8 mouse cellular contexts compared by ENCODE assay signal in the genomic region with DNA sequence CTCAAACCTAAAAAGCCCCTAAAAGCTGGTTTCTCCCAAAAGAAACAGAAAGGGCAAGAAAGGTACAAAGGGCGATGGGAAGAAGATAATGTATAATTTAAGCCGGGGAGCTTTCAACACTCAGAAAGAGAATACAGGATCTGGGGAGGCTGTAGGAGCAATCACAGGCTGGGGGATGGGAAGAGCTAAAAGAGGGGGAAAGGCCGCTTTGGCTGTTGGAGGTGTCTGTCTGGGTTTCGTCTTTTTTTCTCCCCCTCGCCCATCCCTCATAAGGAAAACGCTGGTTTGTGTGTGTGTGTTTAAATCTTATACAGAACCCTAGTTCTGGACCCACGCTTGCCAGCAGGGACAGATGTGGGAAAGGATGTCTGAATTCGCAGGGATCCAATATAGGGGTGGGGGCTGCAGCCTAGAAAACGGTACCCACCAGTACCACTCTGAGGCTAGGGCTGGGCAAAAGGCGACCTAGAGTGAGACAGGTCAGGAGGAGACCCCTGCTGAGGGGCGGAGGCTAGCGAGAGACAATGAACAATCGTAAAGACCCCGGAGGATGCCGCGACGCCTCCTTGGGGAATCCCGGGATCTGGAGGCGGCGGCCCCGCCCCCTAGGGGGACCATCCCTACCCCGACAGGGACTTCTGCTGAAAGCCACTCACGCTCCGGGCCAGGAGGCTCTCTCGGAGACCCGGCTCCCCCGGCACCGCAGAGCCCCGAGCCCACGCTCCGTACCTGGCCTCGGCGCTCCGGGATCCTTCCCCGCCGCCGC. TPM values are rescaled to one million over a fixed set of nuclear protein-coding genes. Genes with fewer than 3 reads are reported as not detected.
DNase-seq lines count a peak whose midpoint lies in the region; ATAC-seq and TF ChIP-seq lines count a peak whose summit lies in the region.

No protein-coding gene starts in this region.

- peak overlapping the region; percentile 74 for H3K4me3 ChIP-seq in heart, postnatal 0 days (ENCODE audit: low read depth, low read length)
- peak overlapping the region; percentile 67 for H3K4me3 ChIP-seq in forebrain, postnatal 0 days (ENCODE audit: low read depth, low read length)

- peaks cover 45% of the 10 kb centered on the region for H3K4me1 ChIP-seq in heart, postnatal 0 days (ENCODE audit: control insufficient read depth, insufficient read depth)
- H3K4me1 ChIP-seq in forebrain, postnatal 0 days (ENCODE audit: insufficient read depth): peaks cover 20% of the 10 kb centered on the region

- no peaks in the 10 kb centered on the region for H3K9me3 ChIP-seq in heart, postnatal 0 days (replicated peaks; ENCODE audit: control insufficient read depth, low read length)
- no peaks in the 10 kb centered on the region for H3K9me3 ChIP-seq in forebrain, postnatal 0 days (ENCODE audit: low read length)

- peak overlapping the region; percentile 87 for H3K9ac ChIP-seq in heart, postnatal 0 days (replicated peaks; ENCODE audit: low read depth, low read length)
- H3K9ac ChIP-seq in forebrain, postnatal 0 days: peak overlapping the region; percentile 80

- no peak for TF ChIP-seq EP300 in heart, postnatal 0 days (IDR thresholded peaks at IDR 0.05; ENCODE audit: low read depth)

- no peak for DNase-seq in heart, postnatal 0 days (ENCODE audit: low spot score)
- no peak for DNase-seq in heart, postnatal 4 days
- DNase-seq in NIH3T3 (ENCODE audit: low read depth) (peak; percentile 12), MN1 (ENCODE audit: low spot score) (no peak)
- no peak for DNase-seq in forebrain, postnatal 0 days
- DNase-seq in mesoderm, embryonic 11.5 days (ENCODE audit: low read depth, low spot score): peak; percentile 80
- DNase-seq in ovary, postnatal 14 days (ENCODE audit: low spot score): no peak
- DNase-seq in adrenal gland, postnatal 10 days: no peak

- H3K4me2 ChIP-seq in heart, postnatal 0 days (ENCODE audit: low read depth, low read length): peak overlapping the region; percentile 83
- peak overlapping the region; percentile 59 for H3K4me2 ChIP-seq in forebrain, postnatal 0 days (ENCODE audit: low read depth)

- under 1% methylated on average over 33 of the region's 37 CpGs for WGBS in heart, postnatal 0 days
- WGBS in forebrain, postnatal 0 days: under 1% methylated on average over 28 of the region's 37 CpGs

- H3K27me3 ChIP-seq in heart, postnatal 0 days (ENCODE audit: control insufficient read depth, insufficient read depth, low read length): no peaks in the 10 kb centered on the region
- no peaks in the 10 kb centered on the region for H3K27me3 ChIP-seq in forebrain, postnatal 0 days (ENCODE audit: insufficient read depth, low read length)

- ATAC-seq in heart, postnatal 0 days (ENCODE audit: insufficient read depth, low read depth): peak; percentile 16
- peak; percentile 66 for ATAC-seq in forebrain, postnatal 0 days

- TF ChIP-seq CTCF in heart, postnatal 0 days (IDR thresholded peaks at IDR 0.05; ENCODE audit: low read depth): no peak
- 0 out of 2 replicates have a peak, but pooled peaks have one; percentile 1 for TF ChIP-seq CTCF in forebrain, postnatal 0 days (IDR thresholded peaks at IDR 0.05; ENCODE audit: low read depth)

- no peaks in the 10 kb centered on the region for H3K36me3 ChIP-seq in heart, postnatal 0 days (replicated peaks; ENCODE audit: control insufficient read depth, insufficient read depth, low read length)
- no peaks in the 10 kb centered on the region for H3K36me3 ChIP-seq in forebrain, postnatal 0 days (ENCODE audit: insufficient read depth)

- H3K27ac ChIP-seq in heart, postnatal 0 days (ENCODE audit: low read depth): peak overlapping the region; percentile 94
- H3K27ac ChIP-seq in forebrain, postnatal 0 days (ENCODE audit: low read depth, low read length): peak overlapping the region; percentile 88

RNA-seq across cellular contexts. Expression of gene Cttnbp2nl, which starts 0.6 kb away (rescaled TPM):
- total RNA-seq in heart, postnatal 0 days (2014; rRNA removed; ENCODE audit: low replicate concordance): 8.9 and 15.0 TPM in 2 replicates
- 12.6 and 13.5 TPM in 2 replicates for polyA plus RNA-seq in heart, postnatal 0 days (2015; fragmentation: Nextera tagmentation; extraction: Ambion mirVana)
- total RNA-seq in heart, postnatal 4 days (2021): 10 to 100 TPM; 35.3 to 36.3 TPM
- 27.9 and 31.7 TPM in 2 replicates for total RNA-seq in forebrain, postnatal 0 days (2014; rRNA removed)
- 32.9 and 44.9 TPM in 2 replicates for polyA plus RNA-seq in forebrain, postnatal 0 days (2015; fragmentation: Nextera tagmentation; extraction: Ambion mirVana)
- 10 to 100 TPM; 22.3 to 29.2 TPM for total RNA-seq in adrenal gland, postnatal 10 days (2021)

RNA-seq across cellular contexts. Expression of gene 4930564D02Rik, which starts 14.3 kb away (rescaled TPM):
- total RNA-seq in heart, postnatal 0 days (2014; rRNA removed; ENCODE audit: low replicate concordance): not detected in 2 replicates
- polyA plus RNA-seq in heart, postnatal 0 days (2015; fragmentation: Nextera tagmentation; extraction: Ambion mirVana): not detected in 2 replicates
- total RNA-seq in heart, postnatal 4 days (2021): not detected
- not detected in 2 replicates for total RNA-seq in forebrain, postnatal 0 days (2014; rRNA removed)
- polyA plus RNA-seq in forebrain, postnatal 0 days (2015; fragmentation: Nextera tagmentation; extraction: Ambion mirVana): not detected in 2 replicates
- total RNA-seq in adrenal gland, postnatal 10 days (2021): not detected

Comparison
In these comparisons a context has a peak if more than half of its experiments do, and no peak if none do; other contexts are left out.
1. DNase-seq: peak in NIH3T3 (single experiment) and mesoderm, embryonic 11.5 days (single experiment); none in heart, postnatal 0 days (single experiment), heart, postnatal 4 days (single experiment), forebrain, postnatal 0 days (single experiment), MN1 (single experiment), ovary, postnatal 14 days (single experiment) and adrenal gland, postnatal 10 days (single experiment).